Mouse (Mus musculus) heart, adult 2 months (tissue): Measurements from ENCODE around the gene Bard1.

Source experiments
- CTCF ChIP-seq: fragments of 200-600 bp; IDR thresholded peaks from 2 replicates; pipeline ENCODE4 v1.8.1; 2022; ENCODE audit warnings: antibody characterized with exemption, mild to moderate bottlenecking, moderate library complexity
- EP300 ChIP-seq: fragments of 200-500 bp; IDR thresholded peaks from 2 replicates; pipeline ENCODE4 v1.6.1; 2011; ENCODE audit warnings: low read depth, low read length, control low read depth; ENCODE audit not compliant: insufficient read depth

- TF ChIP-seq CTCF (no peak), EP300 (no peak)
These were observed 99.2 kb downstream of the Bard1 start for GRCm38 (mm10) chr1:71003741-71004140.
